Mouse (Mus musculus): ENCODE results near the gene 3110040M04Rik. TPM values are rescaled to one million over a fixed set of nuclear protein-coding genes. Genes with fewer than 3 reads are reported as not detected.
"Not testable (repeated sequence)": the region's sequence is repeated elsewhere in the genome, so short reads cannot be mapped to it uniquely, and the experiment has no call there.

The 3110040M04Rik gene
- 0.58 and 0.62 TPM in 2 replicates for total RNA-seq (2012; rRNA removed)

DNA sequence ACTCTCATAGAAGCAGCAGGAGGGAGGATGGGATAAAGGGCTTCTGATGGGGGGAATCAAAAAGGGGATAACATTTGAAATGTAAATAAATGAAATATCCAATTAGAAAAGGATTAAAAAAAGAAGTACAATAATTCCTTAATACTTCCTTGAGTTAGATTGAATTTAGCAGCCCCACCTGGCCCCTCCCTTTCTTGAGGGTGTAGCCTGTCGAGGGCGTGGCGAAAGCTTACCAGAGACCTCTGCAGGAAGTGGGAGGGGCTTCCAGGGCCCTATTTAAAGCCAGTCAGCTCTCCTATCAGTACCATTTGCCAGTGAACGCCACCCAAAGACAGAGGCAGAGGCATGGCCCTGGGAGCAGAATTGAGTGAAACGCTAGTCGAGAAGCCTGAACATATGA is at the start of gene 3110040M04Rik:
TSS of gene 3110040M04Rik (plus strand) at position 304 of the 400 bp plus-strand sequence.
- H3K36me3 ChIP-seq (ENCODE audit: control insufficient read depth, insufficient read depth, low read length, poor library complexity, severe bottlenecking); in situ Hi-C loops (cut with MboI; ENCODE audit: low sequenced_read_pairs in 2 of 2, unreplicated experiment in 2 of 2); H3K27ac ChIP-seq (ENCODE audit: insufficient read depth, low read depth, low read length, poor library complexity, severe bottlenecking); DNase-seq (ENCODE audit: low read depth, low spot score); H3K4me3 ChIP-seq (ENCODE audit: insufficient read depth in 1 of 2, low read depth in 1 of 2, low read length in 2 of 2, poor library complexity in 1 of 2, severe bottlenecking in 1 of 2); H3K4me1 ChIP-seq (ENCODE audit: control insufficient read depth in 2 of 2, insufficient read depth in 2 of 2, low read length in 2 of 2, poor library complexity in 1 of 2); H3K9ac ChIP-seq (ENCODE audit: insufficient read depth, low read depth, low read length, poor library complexity, severe bottlenecking); H3K9me3 ChIP-seq (ENCODE audit: control insufficient read depth, insufficient read depth, low read depth, low read length): not testable (repeated sequence)

DNA sequence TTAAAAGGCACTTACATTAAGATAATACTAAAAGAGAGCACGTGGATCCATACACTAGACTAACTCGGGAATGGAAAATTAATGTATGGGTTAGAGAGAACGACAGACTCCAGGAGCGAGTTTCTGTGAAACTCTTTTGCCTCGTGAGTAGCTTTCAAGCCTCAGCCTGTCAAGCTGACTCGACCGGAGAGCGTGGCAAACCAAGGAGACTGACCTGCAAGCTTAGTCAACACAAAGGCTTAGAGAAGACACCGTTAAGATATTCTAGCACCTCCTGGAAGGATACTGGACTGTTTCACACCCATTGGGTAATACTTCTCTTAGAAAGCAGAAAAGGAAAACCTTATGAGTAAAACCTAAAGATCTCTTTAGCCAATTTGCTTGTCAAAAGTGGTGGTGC is 49.8 kb upstream of the 3110040M04Rik start:
- H3K36me3 ChIP-seq (ENCODE audit: control insufficient read depth, insufficient read depth, low read length, poor library complexity, severe bottlenecking); H3K4me3 ChIP-seq (ENCODE audit: insufficient read depth in 1 of 2, low read depth in 1 of 2, low read length in 2 of 2, poor library complexity in 1 of 2, severe bottlenecking in 1 of 2); in situ Hi-C loops (cut with MboI; ENCODE audit: low sequenced_read_pairs in 2 of 2, unreplicated experiment in 2 of 2); DNase-seq (ENCODE audit: low read depth, low spot score); H3K27ac ChIP-seq (ENCODE audit: insufficient read depth, low read depth, low read length, poor library complexity, severe bottlenecking); H3K9ac ChIP-seq (ENCODE audit: insufficient read depth, low read depth, low read length, poor library complexity, severe bottlenecking); H3K4me1 ChIP-seq (ENCODE audit: control insufficient read depth in 2 of 2, insufficient read depth in 2 of 2, low read length in 2 of 2, poor library complexity in 1 of 2); H3K9me3 ChIP-seq (ENCODE audit: control insufficient read depth, insufficient read depth, low read depth, low read length): not testable (repeated sequence)

DNA sequence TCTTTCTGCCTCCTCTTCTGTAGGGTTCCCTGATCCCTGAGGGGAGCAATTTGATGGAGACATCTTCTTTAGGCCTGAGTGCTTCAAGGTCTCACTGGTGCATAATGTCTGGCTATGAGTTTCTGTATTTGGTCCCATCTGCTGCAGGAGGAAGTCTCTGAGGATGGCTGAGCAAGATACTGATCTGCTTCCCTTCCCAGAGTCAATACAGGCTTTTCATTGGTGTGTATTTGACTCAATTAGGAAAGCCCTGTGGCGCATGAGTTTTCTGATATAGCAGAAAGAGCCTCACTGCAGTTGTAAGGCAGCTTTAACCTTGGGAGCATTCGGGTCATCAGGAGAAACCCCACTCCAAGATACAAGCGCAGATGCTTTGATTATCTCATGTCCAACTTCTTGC is 47.8 kb upstream of the 3110040M04Rik start:
- Histone ChIP-seq H3K4me1 (ENCODE audit: control insufficient read depth in 2 of 2, insufficient read depth in 2 of 2, low read length in 2 of 2, poor library complexity in 1 of 2) (no peaks in the 10 kb centered on the region), H3K27ac (ENCODE audit: insufficient read depth, low read depth, low read length, poor library complexity, severe bottlenecking) (no peak overlapping the region), H3K9ac (ENCODE audit: insufficient read depth, low read depth, low read length, poor library complexity, severe bottlenecking) (no peak overlapping the region), H3K9me3 (ENCODE audit: control insufficient read depth, insufficient read depth, low read depth, low read length) (no peaks in the 10 kb centered on the region), H3K36me3 (ENCODE audit: control insufficient read depth, insufficient read depth, low read length, poor library complexity, severe bottlenecking) (no peaks in the 10 kb centered on the region), H3K4me3 (ENCODE audit: insufficient read depth in 1 of 2, low read depth in 1 of 2, low read length in 2 of 2, poor library complexity in 1 of 2, severe bottlenecking in 1 of 2) (no peak overlapping the region)
- TF ChIP-seq HCFC1 (IDR thresholded peaks at IDR 0.05; ENCODE audit: borderline replicate concordance, insufficient read depth, low read length) (no peak), ZC3H11A (IDR thresholded peaks at IDR 0.05; ENCODE audit: borderline replicate concordance, low read depth, low read length) (no peak), ZNF384 (IDR thresholded peaks at IDR 0.05; ENCODE audit: low read depth, low read length) (no peak), MAFK (IDR thresholded peaks at IDR 0.05; ENCODE audit: insufficient read depth, low read depth, low read length) (no peak), CHD2 (IDR thresholded peaks at IDR 0.05; ENCODE audit: low read depth, low read length) (no peak)
- no peak for DNase-seq (ENCODE audit: low read depth, low spot score)
- in situ Hi-C loops (cut with MboI; ENCODE audit: low sequenced_read_pairs in 2 of 2, unreplicated experiment in 2 of 2), result no loop called here

DNA sequence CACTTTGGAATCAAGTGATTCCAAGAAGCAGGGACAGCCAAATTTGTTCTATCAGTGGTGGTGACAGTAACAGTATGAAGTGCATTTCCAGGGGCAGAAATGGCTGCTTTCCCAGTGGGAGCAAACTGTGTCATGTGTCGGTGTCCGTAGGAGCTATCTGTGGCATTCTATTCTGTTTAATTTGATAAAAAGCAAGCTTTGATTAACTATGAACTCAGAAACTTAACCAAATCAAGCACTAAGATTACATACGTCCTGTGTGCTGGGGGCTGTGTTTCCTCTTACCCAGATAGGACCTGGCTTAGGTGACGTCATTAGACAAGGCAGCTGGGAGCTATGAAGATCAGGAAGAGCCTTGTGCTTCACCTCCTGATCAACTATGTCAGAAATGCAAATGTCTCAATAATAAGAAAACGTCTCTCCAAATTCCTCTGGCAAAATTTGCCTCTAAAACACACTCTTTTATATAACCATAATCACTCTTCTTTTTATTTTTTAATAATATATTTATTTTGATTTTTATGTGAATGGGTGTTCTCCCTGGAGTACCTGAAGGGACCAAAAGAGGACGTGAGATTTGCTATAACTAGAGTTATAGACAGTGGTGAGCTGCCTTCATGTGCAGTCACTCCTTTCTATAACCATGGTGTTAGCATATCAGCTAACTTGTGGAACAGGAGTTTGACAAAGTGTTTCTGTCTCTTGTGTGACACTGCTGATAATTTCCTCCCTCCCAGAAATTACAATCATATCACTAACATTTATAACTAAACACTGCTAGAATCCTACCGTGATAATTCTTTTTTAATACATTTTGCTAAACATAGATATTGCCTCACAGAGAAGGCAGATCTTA is 46.9 kb upstream of the 3110040M04Rik start:
- TF ChIP-seq ZC3H11A (IDR thresholded peaks at IDR 0.05; ENCODE audit: borderline replicate concordance, low read depth, low read length) (no peak), ZNF384 (IDR thresholded peaks at IDR 0.05; ENCODE audit: low read depth, low read length) (no peak), HCFC1 (IDR thresholded peaks at IDR 0.05; ENCODE audit: borderline replicate concordance, insufficient read depth, low read length) (no peak), MAFK (IDR thresholded peaks at IDR 0.05; ENCODE audit: insufficient read depth, low read depth, low read length) (no peak), CHD2 (IDR thresholded peaks at IDR 0.05; ENCODE audit: low read depth, low read length) (no peak)
- no peak overlapping the region for H3K9ac ChIP-seq (ENCODE audit: insufficient read depth, low read depth, low read length, poor library complexity, severe bottlenecking)
- in situ Hi-C loops (cut with MboI; ENCODE audit: low sequenced_read_pairs in 2 of 2, unreplicated experiment in 2 of 2), result no loop called here
- H3K9me3 ChIP-seq (ENCODE audit: control insufficient read depth, insufficient read depth, low read depth, low read length), result no peaks in the 10 kb centered on the region
- H3K4me1 ChIP-seq (ENCODE audit: control insufficient read depth in 2 of 2, insufficient read depth in 2 of 2, low read length in 2 of 2, poor library complexity in 1 of 2), result no peaks in the 10 kb centered on the region
- H3K36me3 ChIP-seq (ENCODE audit: control insufficient read depth, insufficient read depth, low read length, poor library complexity, severe bottlenecking), result no peaks in the 10 kb centered on the region
- no peak overlapping the region for H3K4me3 ChIP-seq (ENCODE audit: insufficient read depth in 1 of 2, low read depth in 1 of 2, low read length in 2 of 2, poor library complexity in 1 of 2, severe bottlenecking in 1 of 2)
- DNase-seq (ENCODE audit: low read depth, low spot score), result no peak
- H3K27ac ChIP-seq (ENCODE audit: insufficient read depth, low read depth, low read length, poor library complexity, severe bottlenecking), result no peak overlapping the region

Measured in ES-E14 (cell line).